Mouse (Mus musculus) right cerebral cortex, postnatal 36 days (tissue): ENCODE results near the gene Gprc6a.

Experiments used
- DNase-seq, 2 experiments: peaks; one replicate each; pipeline ENCODE4 v3.0.0; 2022; ENCODE audit warnings: low spot score in 2 of 2, mixed read lengths in 1 of 2

Gene Gprc6a

DNA sequence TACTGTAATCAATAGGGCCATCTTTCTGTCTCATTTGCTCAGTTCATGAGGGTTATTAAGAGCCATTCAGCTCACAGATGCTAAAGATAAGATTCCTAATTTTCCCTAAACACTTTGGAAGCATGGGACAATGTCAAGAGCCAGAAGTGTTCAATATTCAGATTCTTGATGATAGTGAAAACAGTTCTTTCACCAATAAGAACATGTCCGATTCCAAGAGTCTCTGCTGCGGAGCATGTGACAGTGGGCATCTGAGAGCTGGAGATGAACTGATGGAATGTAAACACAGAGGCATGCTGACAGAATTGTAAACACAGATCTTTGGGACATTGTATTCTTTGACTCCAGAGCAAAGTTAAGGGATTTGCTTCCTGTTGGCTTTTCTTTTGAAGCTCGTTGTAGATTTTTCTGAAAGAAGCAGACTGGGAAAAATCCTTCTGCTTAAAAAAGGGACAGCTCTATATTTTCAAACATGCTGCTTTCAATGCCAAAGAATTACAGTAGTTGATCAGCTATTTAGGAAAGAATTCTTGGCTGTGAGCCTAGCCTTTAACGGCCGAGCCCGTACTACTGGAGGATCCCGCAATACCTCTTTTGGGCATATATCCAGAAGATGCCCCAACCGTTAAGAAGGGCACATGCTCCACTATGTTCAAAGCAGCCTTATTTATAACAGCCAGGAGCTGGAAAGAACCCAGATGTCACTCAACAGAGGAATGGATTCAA lies at the start of gene Gprc6a:
Gprc6a (minus strand) TSS at position 51 of the 726 bp plus-strand sequence.
- no peak for DNase-seq

DNA sequence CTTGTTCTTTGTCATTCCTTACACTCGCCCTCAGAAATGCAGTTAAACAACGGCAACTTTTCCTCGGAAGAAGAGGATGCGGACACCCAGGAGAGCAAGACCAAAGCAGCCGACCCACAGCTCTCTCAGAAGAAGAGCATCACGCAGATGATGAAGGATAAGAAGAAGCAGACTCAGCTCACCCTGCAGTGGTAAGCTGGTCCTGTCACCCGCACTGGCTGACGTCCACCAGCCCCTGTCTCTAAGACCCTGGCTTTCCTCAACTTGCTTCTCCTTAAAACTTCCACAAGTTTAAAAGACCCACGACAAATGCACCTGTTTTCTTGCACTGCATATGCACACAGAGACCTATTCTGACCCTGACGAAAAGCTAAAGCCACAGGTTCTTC lies 47.0 kb upstream of the Gprc6a start:
- DNase-seq = no peak

DNA sequence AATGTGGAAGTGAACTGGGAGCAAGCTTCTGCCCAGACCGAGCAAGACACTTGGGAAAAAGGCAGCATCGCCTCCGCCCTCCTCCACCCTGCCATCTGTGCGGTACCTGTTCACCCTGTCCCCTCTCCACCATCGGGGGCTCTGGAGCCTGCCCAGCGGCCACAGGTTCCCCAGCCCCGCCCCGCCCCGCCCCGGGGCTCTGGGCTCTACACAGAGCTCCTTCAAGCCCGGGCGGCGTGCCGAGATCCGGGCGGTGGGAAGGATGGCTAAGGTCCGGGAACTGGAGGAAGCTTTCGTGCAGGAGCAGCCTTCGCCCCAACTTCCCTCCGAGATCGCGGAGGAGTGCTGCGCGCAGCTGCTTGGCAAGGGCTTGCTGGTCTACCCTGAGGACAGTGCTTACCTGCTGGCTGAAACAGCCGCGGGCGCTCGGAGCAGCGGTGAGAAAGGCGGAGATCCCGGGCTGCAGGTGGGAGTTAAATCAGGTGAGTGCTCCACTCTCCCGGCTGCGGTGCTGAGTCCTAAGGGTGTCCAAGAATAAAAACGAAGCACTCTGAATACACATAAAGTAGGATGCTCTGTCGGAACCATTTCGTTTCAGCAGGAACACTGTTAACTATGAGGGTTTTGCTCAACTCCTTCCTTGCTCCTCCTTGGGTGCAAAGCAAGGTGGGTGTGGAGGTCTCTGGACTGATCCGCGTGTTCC lies 46.4 kb upstream of the Gprc6a start, which contains the start of gene Rfx6:
Rfx6 (plus strand) TSS at position 209 of the 703 bp plus-strand sequence.
- DNase-seq = peak in 1 of 2 experiments; percentile 1

DNA sequence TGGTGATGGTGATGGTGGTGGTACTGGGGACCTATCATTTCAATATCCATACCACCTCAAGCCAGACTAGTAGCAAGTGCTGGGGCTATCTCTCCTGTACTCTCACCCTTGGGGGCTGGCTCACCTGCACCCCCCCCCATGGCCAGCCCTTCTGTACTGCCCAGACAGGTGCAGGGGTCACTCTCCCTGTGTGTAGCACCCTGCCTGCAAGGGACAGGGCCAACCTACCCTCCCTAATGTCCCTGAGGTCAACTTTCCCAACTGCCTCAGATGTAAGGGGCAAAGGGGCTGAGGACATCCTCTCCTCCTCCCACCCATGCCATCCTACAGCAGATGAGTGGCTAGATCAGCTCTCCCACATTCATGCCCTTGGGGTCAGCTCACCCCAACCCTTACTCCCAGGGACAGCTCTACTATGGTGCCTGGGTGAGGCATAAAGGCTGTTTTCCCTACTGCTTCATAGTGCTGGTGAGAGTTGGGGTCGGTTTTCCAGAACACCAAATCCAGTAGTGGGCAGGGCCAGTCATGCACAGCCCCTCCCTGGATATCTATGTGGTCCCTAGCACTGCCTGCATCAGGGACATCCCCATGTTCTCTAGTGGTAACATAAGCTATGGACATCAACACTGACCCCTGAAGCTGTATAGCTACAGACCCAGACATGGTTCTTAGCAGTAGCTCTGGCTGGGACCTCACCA lies 41.0 kb upstream of the Gprc6a start:
- no peak for DNase-seq

DNA sequence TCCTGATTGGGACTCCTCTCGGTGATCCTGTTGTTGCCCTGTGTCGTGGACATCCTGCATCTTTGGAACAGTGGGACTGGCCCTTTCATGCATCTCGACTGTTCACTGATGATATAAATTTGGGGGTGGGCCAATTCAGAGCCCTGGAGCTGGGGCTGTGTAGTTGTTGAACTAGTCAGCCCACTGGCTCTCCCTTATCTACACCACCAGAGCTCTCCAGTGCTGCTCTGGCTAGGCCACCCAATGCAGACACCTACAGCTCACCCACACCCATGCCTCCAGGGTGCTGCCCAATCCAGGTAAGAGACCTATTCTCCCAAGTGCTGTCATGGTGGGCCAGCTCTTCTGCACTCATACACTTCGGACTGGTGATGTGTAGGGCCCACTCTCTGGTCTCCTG lies 40.3 kb upstream of the Gprc6a start:
- no peak for DNase-seq

DNA sequence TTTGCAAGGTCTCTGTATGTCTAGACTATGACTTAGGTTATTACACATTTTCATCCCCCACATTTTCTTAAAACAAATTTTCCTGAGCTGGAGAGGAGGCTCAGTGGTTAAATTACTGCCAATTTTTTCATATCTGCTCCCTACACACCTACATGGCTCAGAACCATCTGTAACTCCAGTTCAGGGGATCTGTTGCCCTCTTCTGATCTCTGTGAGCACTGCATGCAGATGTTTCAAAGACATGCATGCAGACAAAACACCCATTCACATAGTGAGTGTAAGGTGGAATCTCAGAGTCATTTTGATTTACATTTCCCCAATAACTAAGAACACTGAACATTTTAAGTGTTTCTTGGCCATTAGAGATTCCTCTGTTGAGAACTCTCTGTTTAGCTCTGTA lies 38.1 kb upstream of the Gprc6a start:
- DNase-seq = no peak

DNA sequence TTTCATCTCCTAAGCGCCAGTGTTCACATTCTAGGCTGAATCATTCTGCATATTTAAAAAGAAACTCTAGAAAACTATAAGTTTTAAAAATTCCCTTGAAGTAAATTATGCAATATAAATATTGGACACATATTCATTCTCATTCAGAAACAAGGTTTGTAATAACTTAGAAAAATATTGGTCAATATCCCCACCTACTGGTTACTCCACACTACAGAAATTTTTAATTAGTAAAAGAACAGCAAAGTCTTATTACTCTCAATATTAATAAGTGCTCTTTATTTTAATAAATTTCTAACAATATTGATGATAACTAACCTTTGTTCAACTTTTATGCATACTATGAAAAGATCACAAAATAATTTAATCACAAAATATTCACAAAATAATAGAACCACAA lies 26.1 kb upstream of the Gprc6a start:
- no peak for DNase-seq

DNA sequence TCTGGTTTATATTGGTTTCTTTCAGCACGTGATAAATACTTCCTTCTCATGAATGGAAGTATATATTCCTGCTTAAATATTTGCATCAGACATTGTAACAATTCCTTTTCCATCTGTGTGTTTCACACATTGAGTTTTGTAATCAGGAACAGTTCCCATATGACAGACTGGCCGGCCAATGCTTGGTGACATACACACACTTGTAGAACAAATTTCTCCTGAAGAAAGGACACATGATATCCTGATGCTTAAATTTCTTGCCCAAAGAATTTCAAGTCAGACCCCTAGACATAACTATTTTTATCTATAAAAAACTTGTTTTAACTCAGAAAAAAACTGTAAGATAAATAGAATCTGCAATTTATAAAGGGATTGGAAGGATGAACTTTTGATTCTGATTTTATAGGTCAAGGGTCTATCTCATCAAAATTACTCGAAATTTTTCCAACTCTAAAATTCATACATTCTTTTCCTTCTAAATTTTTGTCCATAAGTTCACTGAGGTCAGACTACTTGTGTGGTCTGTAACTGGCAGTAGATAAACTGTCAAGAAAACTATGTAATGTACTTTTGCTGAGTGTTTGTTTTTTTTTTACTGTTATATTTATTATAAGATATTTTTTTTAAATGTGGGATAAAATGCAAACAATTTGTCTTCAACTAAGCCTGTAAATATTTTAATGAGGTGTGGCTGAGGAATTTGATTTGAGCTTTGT lies 18.4 kb upstream of the Gprc6a start:
- no peak for DNase-seq

DNA sequence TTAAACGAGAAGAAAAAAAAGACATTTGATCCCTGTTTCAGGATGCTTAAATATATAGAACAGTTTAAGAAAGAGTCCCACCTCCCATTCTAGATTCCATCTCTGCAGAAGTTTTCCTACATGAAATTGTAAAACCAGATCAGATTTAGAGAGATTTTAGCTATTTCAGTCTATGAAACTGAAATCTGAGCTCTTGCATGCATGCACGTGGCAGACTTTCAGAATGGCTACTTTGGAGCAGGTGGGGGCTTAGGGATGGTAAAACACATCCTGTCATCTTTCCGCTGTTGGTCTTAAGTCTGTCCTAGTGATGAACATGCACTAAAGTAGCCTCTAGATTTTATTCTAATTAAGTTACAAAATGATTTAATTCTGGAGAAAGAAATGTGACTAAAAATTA lies 10.1 kb downstream of the Gprc6a start:
- DNase-seq = no peak

DNA sequence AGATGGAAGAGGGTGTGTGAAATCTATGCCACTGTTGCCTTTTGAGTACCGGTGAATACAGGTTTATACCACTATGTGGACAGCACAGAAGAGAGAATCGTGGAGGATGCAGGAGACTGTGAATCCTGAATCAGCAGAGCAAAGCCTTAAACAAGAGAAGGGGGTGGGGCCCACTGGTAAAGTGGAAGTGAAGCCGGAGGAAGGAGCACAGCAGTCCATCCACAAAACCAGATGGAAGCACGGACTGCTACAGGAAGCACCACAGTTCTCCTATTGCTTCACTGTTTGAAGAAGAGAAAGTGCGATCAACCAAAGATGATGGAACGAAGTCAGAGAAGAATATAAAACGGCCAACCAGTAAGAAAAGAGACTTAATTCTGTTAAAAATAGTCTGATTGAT lies 11.1 kb downstream of the Gprc6a start:
- no peak for DNase-seq

DNA sequence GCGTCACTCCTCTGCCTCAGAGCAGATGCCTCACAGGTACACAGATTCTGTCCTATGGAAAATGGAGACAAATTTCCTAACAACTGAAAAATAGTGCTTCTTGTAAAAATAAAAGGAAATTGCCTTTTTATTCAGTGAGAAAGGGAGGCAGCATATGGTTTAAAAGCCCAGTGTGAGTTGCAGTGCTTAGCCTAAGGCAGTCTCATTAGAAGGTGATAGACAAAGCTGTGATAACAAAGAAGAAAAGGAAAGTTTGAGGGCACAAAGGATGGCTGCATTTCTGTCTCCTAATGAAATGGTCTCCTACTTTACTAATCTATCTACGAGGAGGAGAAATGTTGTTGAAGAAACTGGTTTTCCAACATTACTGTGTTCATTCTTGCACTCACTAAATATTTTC lies 12.7 kb downstream of the Gprc6a start:
- no peak for DNase-seq

DNA sequence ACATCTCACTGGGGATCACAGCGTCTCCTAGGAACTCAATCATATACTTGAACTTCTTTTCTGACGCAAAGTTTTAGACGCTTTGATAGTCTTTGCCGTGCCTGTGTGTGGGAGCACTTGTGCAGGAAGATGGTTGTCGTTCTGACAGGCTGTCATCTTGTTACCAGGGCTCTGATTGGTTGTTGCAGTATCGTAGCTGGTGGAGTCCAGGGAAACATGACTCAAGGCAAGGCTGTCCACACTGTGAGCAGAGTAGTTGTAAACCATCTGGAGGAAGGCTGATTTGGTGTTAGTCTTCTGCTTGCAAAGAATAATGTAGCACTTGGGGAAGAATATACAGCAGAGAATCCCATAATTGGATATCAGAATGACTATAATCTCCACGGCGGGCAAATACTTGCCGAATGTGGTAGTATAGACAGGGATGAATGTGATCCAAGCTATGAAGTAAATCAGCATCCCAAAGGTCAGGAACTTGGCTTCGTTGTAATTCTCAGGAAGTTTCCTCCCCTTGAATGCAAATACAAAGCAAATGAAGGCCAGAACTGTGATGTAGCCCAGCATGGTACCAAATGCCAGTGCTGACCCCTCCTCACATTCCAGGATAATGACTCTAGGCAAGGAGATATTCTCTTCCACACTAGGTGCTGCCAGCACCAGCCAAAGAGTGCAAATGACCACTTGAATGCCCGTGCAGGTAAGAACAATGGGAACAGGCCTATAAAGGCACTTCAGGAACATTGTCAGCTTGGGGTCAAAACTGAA lies 16.3 kb downstream of the Gprc6a start:
- DNase-seq = no peak

DNA sequence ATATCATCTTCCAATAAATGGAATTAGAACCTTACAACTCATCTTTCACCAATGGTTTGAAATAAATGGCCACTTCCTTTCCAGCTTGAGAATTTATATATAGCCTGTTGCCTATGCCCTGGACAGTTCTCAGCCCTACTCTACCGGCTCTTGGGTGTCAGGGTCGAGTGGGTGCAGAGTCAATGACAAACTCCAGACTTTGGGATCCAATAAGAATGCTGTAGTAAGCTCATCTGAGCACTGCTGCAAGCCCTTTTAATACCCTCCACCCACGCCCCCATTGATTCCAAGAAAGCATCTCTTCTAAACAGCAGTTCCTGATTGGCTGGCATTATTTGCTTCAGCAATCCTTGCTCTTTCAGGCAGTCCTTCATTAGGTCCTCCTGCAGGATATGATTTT lies 17.8 kb downstream of the Gprc6a start:
- no peak for DNase-seq

DNA sequence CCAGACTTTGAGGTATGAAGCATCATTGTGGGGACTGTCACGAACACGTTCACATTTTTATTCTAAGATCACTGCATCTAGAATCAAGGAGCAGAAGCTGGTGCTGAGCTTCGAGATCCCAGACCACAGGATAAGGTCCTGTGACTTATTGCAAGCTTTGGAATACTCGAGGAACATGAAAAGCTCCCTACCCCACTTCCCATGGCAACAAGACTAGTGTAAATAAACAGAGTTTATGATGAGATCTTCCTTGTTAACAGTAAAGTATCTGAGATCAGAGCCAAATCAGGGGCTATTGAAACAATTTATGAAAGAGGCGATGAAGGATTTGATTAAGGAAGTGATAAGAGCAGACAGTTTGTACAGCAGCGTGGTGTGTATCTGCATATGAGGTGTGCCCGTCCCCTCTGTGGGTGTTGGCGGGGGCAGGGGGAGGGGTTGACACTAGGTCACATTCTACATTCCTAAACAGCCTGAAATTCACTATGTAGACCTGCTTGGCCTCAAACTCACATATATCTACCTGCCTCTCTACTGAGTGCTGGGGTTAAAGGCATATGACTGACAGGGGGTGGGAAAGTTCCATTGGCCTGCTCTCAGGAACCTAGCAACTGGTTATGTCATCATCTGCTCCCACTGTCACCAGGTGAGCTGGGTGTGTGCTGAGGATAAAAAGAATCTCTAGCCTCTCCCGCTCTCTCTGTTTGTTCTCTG lies 19.1 kb downstream of the Gprc6a start:
- DNase-seq = no peak

DNA sequence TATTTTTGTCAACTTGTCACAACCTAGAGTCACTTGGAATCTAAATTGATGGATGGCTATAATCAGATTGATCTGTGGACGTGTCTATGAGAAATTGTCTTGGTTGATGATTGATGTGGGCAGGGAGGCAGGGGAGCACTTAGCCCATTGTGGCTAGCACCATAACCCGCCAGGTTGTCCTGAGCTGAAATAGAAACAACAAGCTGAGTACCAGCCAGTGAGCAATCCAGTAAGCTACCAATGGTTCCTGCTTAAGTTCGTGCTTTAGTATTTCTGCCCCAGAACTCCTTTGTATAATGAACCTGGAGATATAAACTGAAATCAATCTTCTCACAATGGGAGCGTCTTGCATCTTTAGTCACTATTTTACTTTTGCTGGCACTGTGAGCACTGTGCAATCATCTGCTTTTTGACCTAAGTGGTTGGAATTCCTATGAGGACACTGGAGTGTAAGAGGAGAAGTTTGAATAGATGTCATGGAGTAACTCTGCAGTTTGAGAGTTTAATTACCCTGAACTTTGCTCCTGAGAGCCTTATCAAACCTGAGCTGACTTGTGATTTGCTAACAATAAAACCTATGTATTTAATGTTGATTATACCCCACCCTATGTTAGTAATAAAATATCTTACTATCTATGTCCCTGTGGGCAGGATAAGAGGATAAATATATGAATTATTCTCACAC lies 21.4 kb downstream of the Gprc6a start:
- DNase-seq = no peak

DNA sequence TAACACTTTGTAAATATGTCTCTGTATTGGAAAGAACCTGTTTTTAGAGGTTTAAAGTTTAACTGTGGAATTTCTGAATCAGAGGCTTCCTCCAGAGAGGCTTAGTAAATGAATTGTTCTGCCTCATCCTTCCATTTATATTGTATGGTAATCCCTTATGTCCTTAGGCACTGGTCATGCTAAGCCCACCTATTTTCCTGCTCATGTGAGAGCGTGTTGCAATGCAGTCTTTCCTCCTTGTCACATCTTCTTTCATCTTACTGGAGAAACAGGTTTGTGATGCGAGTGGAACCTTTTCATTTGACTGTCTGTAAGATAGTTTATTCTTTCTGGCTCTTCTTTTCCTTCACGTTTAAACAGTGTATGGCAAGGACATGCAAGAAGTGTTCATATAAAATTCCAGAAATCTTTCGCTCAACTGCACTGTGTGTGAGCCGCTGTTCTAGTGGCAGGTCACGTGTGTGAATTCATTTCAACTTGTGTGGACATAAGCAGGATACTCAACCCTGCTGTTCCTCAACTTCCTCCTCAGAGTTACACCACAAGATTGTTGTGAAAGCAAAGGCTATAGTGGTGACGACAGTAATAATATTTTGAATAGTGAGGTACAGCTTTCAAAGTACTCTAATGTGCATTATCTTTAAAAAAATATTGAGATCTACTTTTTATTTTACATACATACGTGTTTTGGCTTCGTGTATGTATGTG lies 34.2 kb downstream of the Gprc6a start:
- no peak for DNase-seq

DNA sequence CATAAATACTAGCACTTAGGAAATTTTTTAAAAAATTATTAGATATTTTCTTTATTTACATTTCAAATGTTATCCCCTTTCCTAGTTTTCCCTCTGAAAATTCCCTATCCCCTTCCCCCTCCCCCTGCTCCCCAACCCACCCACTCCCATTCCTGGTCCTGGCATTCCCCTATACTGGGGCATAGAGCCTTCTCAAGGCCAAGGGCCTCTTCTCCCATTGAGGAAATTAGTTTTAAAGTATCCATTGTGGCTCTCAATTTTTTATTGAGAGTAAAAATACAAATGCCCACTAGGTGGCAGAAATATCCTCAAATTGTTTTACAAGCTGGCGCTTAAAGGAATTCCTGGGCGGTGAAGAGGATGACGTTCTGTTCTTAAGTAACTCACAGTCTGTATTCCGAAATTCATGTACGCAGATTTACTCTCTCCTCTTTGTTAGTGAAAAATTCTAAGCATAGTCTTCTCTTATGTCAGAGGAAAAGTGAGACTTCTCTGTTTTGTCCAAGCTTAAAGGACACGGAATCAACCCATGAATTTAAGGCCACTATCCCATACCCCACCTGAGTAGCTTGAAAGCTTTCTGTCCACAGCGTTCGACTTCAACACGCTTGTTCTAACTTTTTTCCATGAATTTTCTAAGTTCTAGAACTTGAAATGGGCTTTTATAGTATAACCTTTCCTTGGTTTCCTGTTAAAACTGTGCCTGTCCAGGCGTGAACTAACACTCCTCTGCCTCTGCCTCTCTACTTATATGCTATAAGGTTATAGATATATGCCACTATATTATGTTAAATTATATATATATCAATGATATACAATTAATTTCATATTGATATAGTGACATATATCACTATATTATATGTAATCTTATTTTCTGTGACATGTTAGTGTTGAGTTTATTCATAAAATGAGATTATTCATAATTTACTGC lies 36.0 kb downstream of the Gprc6a start:
- no peak for DNase-seq

DNA sequence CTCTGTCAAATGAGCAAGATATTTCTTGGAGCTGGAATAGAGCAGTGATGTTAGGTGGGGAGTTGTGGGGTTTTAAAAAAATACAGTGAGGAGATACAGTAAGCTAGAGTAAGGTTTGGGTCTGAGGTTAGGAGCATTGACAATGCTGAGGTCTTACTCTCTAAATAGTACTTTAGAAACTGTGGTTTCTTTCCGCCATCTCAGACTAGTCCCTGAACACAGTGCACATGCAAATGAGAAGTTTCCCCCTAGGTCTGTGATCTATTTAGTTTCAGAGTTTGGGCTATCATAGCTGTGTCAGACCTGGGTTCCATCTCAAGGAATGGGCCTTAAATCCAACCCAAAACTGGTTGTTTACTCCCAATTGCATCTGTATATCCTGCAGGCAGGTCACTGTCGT lies 39.7 kb downstream of the Gprc6a start:
- no peak for DNase-seq
